Mouse (Mus musculus): ENCODE results near the gene Tnfrsf14. TPM values are rescaled to one million over a fixed set of nuclear protein-coding genes. Genes with fewer than 3 reads are reported as not detected.

The Tnfrsf14 gene
- polyA plus RNA-seq, 1 experiment from 2014 or later, result 0.43 TPM

DNA sequence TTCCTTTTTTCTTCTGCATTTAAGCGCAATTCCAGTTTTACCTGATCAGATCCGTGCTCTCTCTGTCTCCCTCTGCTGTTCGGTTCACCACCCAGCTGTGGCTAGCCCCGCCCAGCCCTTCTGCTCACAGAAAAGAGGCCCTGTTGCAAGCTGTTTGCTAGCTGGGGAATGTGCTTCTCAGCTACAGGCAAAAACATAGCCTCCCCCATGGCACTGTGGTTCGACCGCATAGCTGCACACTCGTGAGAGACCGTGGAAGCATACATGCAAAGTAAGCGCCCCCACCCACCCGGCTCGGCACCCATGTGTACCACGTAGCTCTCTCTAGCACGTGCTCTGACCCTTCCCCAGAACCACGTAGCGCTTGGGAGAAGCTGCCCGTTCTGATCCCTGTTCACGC, 20.5 kb downstream of the Tnfrsf14 start:
- peak; percentile 61 for DNase-seq (ENCODE audit: low spot score)
- no peaks in the 10 kb centered on the region for H3K36me3 ChIP-seq
- no peak overlapping the region for H3K4me3 ChIP-seq
- H3K27ac ChIP-seq, result peak overlapping the region; percentile 82
- H3K4me1 ChIP-seq (replicated peaks), result peaks cover 42% of the 10 kb centered on the region
- 50% methylated on average over 17 of the region's 17 CpGs for WGBS
- peaks cover 3% of the 10 kb centered on the region; the same call in 1 of the 2 replicates for H3K27me3 ChIP-seq (ENCODE audit: insufficient read depth, poor library complexity, severe bottlenecking)
- no peaks in the 10 kb centered on the region for H3K9me3 ChIP-seq

GRCm38 (mm10) chr4:154904185-154905071, 23.9 kb downstream of the Tnfrsf14 start:
- 3% methylated on average over 16 of the region's 16 CpGs for WGBS

GRCm38 (mm10) chr4:154902371-154902770, 26.0 kb downstream of the Tnfrsf14 start:
- H3K4me3 ChIP-seq, result no peak overlapping the region
- no peaks in the 10 kb centered on the region for H3K36me3 ChIP-seq
- peaks cover 15% of the 10 kb centered on the region for H3K27me3 ChIP-seq (ENCODE audit: insufficient read depth, poor library complexity, severe bottlenecking)
- H3K27ac ChIP-seq, result no peak overlapping the region
- no peak for DNase-seq (ENCODE audit: low spot score)
- no peaks in the 10 kb centered on the region; the same call in 1 of the 2 replicates for H3K9me3 ChIP-seq
- peaks cover 41% of the 10 kb centered on the region for H3K4me1 ChIP-seq (replicated peaks)
- 87% methylated on average over 2 of the region's 2 CpGs for WGBS

More at GRCm38 (mm10) chr4:154904185-154905071, 23.9 kb downstream of the Tnfrsf14 start:
- no peaks in the 10 kb centered on the region; the same call in 1 of the 2 replicates for H3K9me3 ChIP-seq
- H3K36me3 ChIP-seq, result no peaks in the 10 kb centered on the region
- H3K27ac ChIP-seq, result peak overlapping the region; percentile 82
- peak; percentile 85 for DNase-seq (ENCODE audit: low spot score)
- H3K4me3 ChIP-seq, result peak overlapping the region; percentile 53
- H3K4me1 ChIP-seq (replicated peaks), result peaks cover 26% of the 10 kb centered on the region
- H3K27me3 ChIP-seq (ENCODE audit: insufficient read depth, poor library complexity, severe bottlenecking), result peaks cover 10% of the 10 kb centered on the region; the same call in 1 of the 2 replicates

- 3% methylated on average over 43 of the region's 43 CpGs for WGBS
These were observed 29.6 kb downstream of the Tnfrsf14 start, which contains the start of gene Fam213b for GRCm38 (mm10) chr4:154898506-154899446. TSS of gene Fam213b (minus strand) at chr4:154899135.

DNA sequence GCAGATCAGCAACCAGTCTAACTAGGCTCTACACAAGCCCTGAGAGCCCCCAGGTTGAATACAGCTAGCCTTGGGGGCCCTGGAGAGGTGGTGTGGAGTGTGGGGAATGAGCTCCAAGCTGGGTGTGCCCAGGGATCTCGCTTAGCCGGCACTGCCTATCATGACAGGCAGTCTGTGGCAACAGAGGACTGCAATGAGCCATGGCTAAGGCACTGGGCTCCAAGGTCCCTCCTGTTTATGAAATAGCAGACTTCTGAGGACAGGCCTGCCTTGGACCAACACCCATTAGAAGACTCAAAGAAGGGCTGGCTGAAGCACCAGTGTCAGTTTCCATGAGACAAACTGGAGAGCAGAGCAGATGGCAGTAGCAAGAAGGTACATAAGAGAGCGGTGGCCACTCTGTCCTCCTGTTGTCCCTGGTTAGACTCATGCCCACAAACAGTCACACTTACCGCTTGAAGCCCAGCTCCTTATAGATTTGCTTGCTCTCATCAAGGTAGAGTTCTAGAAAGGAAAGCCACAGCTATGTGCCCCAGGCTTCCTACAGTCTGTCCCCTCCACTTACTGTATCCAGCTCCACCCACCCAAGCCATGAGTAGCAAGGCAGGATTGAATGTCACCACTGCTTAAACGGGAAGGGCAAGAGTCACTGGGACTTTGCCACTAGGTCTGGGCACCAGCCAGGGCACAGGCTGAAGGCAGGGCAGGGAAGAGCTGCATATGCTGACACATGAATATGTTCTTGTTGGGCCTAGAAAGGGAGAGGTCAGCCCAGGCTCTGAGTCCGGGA, 30.5 kb downstream of the Tnfrsf14 start:
- 67% methylated on average over 6 of the region's 6 CpGs for WGBS

More at GRCm38 (mm10) chr4:154898506-154899446, 29.6 kb downstream of the Tnfrsf14 start, which contains the start of gene Fam213b:
- Histone ChIP-seq H3K27me3 (ENCODE audit: insufficient read depth, poor library complexity, severe bottlenecking) (peaks cover 18% of the 10 kb centered on the region), H3K4me3 (peak within 1 kb of the TSS; percentile 70), H3K9me3 (no peaks in the 10 kb centered on the region; the same call in 1 of the 2 replicates), H3K27ac (peak within 1 kb of the TSS; percentile 84), H3K4me1 (replicated peaks) (peaks cover 50% of the 10 kb centered on the region), H3K36me3 (no peaks in the 10 kb centered on the region; the same call in 1 of the 2 replicates)
- DNase-seq (ENCODE audit: low spot score), result peak; percentile 93

DNA sequence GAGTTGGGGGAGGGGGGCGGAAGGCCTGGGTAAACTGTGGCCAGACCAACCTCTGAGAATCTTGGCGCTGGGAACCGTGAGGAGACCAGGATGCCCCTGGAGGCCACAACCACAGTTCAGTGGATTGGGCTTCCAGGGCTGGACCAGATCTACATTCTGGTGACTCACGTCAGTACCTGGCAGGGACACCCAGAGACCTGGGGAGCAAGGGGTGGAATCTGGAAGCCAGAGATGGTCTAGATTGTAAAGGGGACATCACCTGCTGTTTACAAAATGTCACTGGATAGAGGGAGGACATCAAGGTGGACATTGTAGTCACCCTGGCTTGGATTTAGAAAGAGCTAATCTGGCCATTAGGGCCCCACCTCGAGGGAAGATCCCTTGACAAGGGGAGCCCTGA, 32.8 kb downstream of the Tnfrsf14 start:
- Histone ChIP-seq H3K36me3 (no peaks in the 10 kb centered on the region; the same call in 1 of the 2 replicates), H3K27me3 (ENCODE audit: insufficient read depth, poor library complexity, severe bottlenecking) (peaks cover 14% of the 10 kb centered on the region), H3K4me3 (no peak overlapping the region), H3K9me3 (no peaks in the 10 kb centered on the region), H3K4me1 (replicated peaks) (peaks cover 47% of the 10 kb centered on the region), H3K27ac (no peak overlapping the region)
- 85% methylated on average over 5 of the region's 5 CpGs for WGBS
- no peak for DNase-seq (ENCODE audit: low spot score)

More for the DNA sequence above, 30.5 kb downstream of the Tnfrsf14 start:
- no peak for DNase-seq (ENCODE audit: low spot score)
- Histone ChIP-seq H3K9me3 (no peaks in the 10 kb centered on the region; the same call in 1 of the 2 replicates), H3K27me3 (ENCODE audit: insufficient read depth, poor library complexity, severe bottlenecking) (peaks cover 14% of the 10 kb centered on the region), H3K4me3 (peak overlapping the region; percentile 70), H3K27ac (peak overlapping the region; percentile 84), H3K4me1 (replicated peaks) (peaks cover 47% of the 10 kb centered on the region), H3K36me3 (no peaks in the 10 kb centered on the region; the same call in 1 of the 2 replicates)

- H3K4me3 ChIP-seq, result no peak overlapping the region
- no peak overlapping the region for H3K27ac ChIP-seq
- WGBS, result 89% methylated on average over 14 of the region's 14 CpGs
- H3K27me3 ChIP-seq (ENCODE audit: insufficient read depth, poor library complexity, severe bottlenecking), result no peaks in the 10 kb centered on the region
- peaks cover 26% of the 10 kb centered on the region for H3K4me1 ChIP-seq (replicated peaks)
- no peaks in the 10 kb centered on the region for H3K9me3 ChIP-seq
- no peak for DNase-seq (ENCODE audit: low spot score)
- H3K36me3 ChIP-seq, result no peaks in the 10 kb centered on the region; the same call in 1 of the 2 replicates
These were observed 37.5 kb downstream of the Tnfrsf14 start for GRCm38 (mm10) chr4:154890887-154891286.

DNA sequence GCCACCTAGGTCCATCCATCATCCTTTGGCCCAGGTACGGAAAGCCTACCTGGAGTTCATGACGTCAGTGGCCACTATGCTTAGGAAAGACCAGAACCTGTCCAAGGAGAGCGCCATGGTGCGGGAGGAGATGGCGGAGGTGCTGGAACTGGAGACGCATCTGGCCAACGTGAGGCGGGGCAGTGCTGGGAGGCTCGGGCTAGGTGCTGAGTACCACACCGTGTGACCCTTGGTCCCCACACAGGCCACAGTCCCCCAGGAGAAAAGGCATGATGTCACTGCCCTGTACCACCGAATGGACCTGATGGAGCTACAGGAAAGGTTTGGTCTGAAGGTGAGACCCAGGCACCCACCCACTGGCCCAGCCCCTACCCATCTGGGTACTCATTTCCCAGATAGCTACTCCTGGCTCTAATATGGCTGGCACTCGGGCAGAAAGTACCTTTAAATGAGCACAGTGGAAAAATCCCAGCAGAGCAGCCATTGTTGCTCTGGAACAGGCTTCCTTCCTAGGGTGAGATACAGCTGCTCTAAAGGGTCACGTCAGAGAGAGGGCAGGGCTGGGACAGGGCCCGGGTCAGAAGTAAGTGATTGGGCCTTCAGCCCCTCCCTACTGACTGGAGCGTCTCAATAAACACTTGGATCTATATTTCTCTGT, 40.6 kb downstream of the Tnfrsf14 start:
- Histone ChIP-seq H3K36me3 (no peaks in the 10 kb centered on the region), H3K4me3 (no peak overlapping the region), H3K27ac (peak overlapping the region; percentile 78), H3K9me3 (no peaks in the 10 kb centered on the region), H3K27me3 (ENCODE audit: insufficient read depth, poor library complexity, severe bottlenecking) (0 out of 2 replicates have a peak, but pooled peaks cover 10% of the 10 kb centered on the region), H3K4me1 (replicated peaks) (peaks cover 29% of the 10 kb centered on the region)
- DNase-seq (ENCODE audit: low spot score), result no peak
- WGBS, result 83% methylated on average over 15 of the region's 15 CpGs

DNA sequence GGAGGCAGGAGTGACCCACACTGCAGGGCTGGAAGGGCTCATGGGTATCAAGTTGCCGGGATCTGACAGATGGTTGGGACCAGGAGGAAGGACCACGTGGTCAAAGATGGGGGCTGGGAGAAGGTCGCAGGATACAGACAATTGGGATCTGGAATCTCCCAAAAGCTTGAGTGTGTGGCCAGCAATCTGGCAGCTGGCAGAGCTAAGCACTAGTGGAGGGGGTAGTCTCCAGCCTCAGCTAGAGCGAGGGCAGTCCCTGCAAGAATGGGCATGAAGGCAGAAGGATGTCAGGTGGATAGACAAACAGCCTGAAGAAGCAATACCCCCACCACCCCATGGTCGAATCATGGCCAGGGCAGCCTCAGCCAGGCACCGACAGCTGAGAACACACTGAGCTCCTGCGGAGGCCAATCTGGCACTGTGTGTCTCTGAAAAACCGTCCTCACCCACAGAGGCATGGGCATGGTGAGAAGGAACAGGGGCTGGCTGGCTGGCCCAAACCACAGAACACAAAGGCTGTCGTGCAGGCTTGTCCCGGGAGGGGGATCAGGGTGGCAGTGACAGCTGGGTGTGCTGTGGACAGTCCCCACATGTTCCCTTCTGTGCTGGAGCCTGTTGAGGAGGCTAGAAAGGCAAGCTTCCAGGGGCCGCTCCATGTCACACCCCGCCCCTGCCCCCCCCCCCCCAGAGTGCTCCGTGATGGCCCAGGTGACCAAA, 41.3 kb downstream of the Tnfrsf14 start:
- Histone ChIP-seq H3K4me1 (replicated peaks) (peaks cover 33% of the 10 kb centered on the region), H3K4me3 (no peak overlapping the region), H3K36me3 (no peaks in the 10 kb centered on the region), H3K27me3 (ENCODE audit: insufficient read depth, poor library complexity, severe bottlenecking) (0 out of 2 replicates have a peak, but pooled peaks cover 10% of the 10 kb centered on the region), H3K9me3 (no peaks in the 10 kb centered on the region), H3K27ac (peak overlapping the region; percentile 78)
- peak; percentile 27 for DNase-seq (ENCODE audit: low spot score)
- 74% methylated on average over 13 of the region's 13 CpGs for WGBS

- H3K27me3 ChIP-seq (ENCODE audit: insufficient read depth, poor library complexity, severe bottlenecking), result 0 out of 2 replicates have a peak, but pooled peaks cover 10% of the 10 kb centered on the region
- H3K36me3 ChIP-seq, result no peaks in the 10 kb centered on the region
- peaks cover 39% of the 10 kb centered on the region for H3K4me1 ChIP-seq (replicated peaks)
- no peak overlapping the region for H3K4me3 ChIP-seq
- DNase-seq (ENCODE audit: low spot score), result no peak
- H3K27ac ChIP-seq, result 0 out of 2 replicates have a peak overlapping the region, but pooled peaks have one; percentile 0
- H3K9me3 ChIP-seq, result no peaks in the 10 kb centered on the region
- WGBS, result 81% methylated on average over 11 of the region's 11 CpGs
These were observed 42.9 kb downstream of the Tnfrsf14 start for GRCm38 (mm10) chr4:154885416-154885815.
